Mouse (Mus musculus) 3T3-L1 (cell line): ENCODE measurements around the gene Hs3st3b1.
A peak's percentile ranks its signal among the peaks of the same experiment; 100 is the strongest.

Experiments used
- DNase-seq: peaks from one replicate; pipeline ENCODE4 v3.0.0-alpha.2; 2015; ENCODE audit warnings: low read depth, low spot score

Gene Hs3st3b1

DNA sequence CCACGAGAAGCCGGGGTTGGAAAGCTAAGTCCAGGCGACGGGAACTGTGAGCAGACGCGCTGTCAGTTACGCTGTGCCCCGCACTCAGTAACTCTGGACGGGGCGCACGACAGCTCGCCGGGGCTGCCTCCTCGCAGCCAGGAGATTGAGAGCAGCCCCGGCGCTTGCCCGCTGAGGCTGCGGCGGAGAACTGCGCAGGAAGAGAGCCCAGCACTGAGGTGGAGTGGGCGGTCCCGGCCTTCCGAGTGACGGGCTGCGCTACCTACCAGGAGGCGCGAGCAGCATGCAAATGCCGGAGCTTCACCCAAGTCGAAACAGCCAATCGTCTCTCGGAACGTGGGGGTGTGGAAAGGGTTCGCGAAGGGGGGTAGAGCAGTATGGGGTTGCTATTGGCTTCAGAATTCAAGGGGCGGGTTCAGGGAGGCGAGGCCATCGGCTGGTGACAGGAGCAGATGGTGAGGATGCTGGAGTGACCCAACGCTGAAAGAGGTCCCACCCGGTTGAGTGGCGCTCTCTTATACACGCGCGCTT, at the start of gene Hs3st3b1:
Gene Hs3st3b1 (minus strand): TSS at position 200 of the 531 bp plus-strand sequence.
- DNase-seq, result peak; percentile 40

DNA sequence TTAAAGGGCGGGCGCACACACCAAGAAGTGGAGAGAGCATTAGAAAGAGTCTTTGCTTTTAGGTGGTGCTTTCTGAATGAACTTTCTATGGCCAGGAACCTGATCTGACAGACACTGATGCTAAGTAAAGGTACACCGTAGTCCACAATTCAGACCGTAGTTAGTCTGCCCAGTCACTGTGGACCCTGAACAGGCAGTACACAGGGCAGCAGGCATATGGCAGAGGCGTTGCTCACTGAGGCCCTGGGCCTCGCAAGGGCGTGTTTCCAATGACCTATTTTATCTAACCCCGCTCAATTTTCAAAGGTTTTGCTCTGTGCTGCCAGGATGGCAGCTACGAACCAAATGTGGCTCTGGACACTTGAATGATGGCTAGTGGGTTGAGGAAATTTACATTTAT, 49.4 kb upstream of the Hs3st3b1 start:
- DNase-seq, result no peak

DNA sequence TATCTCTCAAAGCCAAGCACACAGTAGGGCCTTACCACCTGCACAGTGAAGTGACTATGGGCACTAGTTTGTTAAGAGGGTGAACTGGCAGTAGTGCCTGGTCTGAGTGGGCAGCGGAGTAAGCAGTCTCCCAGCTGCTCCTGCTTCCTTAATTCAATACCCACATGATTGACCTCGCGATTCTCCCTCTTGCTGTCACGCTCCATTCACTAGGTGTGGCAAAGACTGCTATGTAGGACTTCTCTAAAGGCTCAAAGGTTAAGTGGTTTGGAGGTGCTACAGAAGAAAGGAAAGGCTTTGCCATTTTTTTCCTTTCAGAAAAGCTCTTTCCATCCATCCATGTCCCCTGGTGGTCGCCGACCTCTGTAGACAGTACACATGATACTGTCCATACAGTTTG, 48.7 kb upstream of the Hs3st3b1 start:
- DNase-seq, result no peak

DNA sequence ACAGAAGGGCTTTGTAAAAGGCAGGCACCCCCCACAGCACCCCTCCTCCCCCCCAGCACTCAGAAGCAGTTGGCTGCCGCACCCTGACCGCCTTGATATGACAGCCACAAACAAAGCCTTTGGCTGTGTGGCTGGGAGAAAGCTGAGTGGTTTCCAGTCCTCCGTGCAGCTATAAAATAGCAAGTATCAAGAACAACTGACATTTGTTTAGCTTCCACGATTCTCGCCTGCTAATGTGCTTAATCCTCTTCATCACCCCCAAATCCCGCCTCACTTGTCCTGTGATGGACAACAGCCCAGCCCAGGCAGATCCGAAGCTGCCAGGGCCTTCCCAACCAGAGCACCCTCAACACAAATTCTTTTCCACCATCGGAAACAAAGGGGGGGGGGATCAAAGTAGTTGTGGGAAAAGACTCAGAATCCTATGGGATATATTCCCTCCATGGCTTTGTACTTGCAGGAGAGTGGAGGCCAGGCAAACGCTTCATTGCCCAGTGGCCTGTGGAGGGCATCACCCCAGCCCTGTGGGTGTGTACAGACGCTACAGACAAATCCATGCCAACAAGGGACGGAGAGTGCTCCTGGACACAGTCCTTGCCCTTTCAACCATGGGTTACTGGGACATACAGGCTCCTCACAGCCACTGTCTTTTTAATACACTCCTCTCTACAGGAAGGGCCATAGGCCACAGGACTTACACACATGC, 47.3 kb upstream of the Hs3st3b1 start:
- DNase-seq, result no peak

DNA sequence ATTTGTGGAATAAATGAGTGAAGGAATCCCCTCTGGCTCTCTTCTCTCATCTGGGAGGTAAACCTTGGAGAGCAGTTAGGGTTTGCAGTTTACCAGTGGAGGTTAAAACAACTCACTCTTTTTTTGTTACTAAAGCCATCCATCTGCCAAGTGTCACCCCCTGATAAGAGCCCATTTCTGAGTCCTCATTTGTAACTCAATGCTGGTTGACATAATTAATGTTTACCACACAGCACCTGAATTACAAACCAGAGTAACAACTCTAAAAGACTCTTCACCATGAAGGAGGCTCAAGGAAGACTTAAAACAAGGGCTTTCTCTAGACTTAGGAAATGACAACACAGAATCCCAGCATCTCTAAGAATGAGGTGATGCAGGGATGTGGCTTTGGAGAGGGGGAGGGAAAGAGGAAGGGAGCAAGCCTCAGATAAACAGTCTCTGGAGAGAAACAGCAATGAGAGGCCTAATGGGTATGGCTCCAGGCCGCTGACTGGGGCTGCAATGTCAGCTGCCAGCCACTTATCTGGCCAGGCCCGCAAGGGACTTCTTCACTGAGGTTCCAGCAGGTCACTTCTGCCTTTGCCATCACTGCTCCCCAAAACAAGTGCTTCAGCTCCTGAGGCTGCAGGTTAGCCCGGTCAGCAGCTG, 46.4 kb upstream of the Hs3st3b1 start:
- no peak for DNase-seq

DNA sequence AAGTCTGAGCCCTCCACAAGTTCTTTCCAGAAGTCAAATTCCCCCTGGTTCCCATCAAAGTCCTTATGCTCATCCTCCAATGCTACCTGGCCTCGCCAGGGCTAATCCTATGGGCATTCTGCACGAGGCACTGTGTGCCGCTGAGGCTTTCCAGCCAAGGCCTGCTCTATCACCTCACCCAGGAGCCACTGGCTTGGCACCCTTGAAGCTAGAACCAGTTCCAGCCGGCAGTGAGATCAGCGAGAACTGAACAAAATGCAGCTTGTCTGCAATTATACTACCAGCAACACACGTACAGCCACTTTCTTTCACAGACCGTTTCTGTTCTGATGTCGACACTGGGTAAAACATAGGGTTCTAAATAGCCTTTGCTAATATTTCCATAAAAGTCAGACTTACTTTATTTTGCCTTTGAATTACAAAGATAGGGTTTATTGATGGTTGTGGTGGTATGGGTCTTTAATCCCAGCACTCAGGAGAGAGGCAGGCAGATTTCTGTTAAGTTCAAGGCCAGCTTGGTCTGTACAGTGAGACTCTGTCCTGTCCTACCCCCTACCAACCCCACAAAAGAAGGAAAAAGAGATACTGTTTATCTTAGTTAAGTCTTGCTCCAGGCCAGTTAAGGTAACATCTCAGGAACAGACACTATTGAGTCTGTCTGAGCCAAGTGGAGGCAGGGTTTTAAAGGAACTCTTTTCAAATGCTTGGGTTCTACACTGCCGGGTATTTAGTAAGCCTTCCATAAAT, 45.7 kb upstream of the Hs3st3b1 start:
- DNase-seq, result no peak

DNA sequence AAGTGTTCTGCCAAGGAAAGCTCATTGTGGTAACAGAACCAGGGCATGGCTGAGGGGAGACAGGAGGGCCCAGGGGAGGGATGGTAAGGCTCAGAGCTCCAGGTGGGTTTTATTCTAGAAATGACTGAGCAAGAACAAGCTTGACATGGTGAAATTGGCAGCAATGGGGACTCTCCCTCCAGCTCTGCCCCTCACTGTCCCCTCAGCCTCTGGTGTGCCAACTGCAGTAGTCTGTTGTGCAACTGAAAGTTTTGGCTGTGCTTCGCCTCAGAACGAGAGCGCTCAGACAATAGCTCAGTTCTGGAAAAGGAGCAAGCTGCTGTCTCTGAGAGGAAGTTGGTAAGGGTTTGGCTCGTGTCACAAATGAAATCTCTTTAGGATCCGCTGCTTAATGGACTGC, 43.3 kb upstream of the Hs3st3b1 start:
- no peak for DNase-seq

DNA sequence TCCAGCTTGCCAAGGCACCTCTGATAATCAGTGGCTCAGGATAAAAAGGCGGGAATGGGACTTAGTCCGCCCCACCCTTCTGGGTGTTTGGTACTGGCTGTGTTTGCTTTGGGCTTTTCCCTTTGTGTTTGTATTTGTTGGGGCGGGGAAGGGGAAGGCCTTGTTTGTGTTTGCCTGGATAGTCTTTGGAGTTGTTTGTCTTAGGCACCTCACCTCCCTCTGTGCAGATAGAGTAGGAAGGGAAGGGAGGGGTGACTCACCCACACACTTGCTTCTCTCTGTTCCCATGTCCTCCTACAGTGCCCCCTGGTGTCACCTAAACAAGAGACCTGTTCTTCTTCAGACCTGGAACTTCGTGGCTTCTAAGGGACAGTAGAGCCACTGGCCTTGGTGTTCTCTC, 35.1 kb upstream of the Hs3st3b1 start:
- DNase-seq, result peak; percentile 27

DNA sequence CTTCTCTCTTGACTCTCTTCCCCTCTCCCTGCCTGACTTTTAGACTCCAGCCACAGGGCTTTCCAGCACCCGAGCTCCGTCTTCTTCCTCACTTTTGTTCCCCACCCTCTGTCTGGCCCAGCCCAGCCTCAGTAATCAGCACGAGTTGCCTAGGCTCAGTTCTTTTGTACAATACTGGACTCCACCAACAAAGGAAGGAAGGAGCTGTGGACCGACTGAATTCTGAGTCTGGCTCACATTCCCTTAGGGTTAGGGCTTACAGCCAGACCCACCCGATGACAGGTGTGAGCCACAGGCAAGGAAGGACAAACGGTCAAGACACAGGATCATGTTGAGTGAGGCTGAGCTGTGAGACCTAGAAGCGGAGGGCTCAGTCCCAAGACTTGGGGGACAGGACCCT, 34.7 kb upstream of the Hs3st3b1 start:
- no peak for DNase-seq

DNA sequence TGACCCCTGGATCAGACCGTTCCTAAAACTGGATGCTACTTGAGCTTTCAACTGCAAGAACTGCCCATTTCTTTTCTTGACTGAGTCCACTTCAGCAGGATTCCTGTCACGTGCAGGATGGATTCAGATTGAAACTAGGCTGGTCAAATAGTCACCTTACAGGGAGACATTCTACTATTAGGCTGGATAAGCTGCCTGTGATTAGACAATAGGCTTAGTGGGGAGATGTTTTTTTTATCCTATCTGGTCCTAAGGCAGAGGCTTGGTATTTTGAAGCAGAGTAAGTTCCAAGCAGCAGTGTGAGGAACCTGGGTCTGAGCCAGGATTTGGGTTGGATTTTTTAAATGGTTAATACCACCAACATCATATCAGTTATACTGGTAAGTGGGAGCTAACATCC, 31.8 kb upstream of the Hs3st3b1 start:
- no peak for DNase-seq

DNA sequence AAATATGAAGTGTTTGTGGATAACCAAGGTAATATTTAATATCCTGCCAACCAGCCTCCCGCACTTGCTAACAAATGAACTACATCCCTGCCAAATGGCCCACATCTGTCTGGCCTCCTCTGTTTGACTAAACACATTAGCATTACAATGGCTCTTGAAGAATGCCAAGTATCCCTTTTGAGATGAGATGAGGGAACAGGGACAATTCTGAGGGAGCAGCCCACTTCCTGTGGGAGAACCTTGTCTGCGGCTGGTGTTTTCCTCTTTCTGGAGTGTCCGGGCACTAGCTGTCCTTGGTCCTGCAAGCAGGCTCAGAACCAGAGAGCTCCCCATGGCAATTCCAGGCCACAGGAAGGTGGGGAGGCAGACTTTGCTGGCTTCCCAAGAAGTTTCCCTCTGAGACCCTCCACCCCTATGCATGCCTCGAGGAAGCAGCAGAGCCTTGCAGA, 30.7 kb upstream of the Hs3st3b1 start:
- no peak for DNase-seq

DNA sequence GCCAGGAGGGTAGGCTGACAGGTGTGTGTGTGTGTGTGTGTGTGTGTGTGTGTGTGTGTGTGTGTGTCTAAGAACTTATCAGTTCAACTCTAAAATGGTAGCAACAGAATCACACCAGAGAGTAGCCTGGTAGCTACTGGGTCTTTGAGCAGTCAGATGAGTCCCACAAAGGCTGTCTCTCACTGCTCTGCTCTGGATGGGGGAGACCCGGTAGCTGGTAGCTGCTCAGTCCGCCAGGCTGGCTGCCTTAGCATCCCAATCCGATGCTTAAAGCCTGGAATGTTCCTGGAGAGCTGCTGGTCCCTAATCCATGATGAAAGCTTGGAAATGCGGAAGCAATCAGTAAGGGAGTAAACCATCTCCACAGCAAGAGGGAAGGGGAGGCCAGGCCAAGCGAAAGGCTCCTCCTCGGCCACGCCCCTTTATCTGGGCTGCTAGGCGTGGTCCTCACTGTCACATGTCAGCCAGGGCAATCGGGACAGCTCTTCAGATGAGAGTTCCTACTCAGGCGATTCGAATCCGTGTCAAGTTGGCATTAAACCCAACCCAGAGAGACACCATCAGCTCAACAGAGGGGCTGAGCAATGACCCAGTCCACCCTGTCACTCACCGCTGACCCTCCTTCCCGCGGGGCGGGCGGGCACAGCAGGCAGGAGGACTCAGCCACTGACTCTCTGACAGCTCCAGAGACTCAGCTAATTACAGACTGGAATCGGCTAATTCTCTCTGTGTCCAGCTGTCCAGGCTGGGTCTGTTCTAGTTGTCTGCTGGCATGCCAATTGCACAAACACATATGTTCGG, 29.9 kb upstream of the Hs3st3b1 start:
- no peak for DNase-seq

DNA sequence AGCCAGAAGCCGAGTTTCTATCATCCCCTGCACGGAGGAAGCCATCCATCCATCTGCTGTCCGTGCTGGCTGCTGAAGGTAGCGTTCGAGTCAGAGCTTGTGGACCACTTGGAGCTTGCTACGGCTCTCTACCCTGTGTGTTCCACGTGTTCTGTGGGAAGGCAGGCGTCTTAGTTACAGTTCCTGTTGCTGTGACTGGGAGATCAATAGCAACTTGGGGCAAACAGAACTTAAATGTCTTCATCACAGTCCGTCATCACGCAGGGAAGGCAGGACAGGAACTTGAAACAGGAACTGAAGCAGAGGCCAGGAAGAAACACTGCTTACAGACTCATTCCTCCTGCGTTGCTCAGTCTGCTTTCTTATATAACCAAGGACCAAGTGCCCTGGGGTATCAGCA, 26.3 kb upstream of the Hs3st3b1 start:
- DNase-seq, result no peak

DNA sequence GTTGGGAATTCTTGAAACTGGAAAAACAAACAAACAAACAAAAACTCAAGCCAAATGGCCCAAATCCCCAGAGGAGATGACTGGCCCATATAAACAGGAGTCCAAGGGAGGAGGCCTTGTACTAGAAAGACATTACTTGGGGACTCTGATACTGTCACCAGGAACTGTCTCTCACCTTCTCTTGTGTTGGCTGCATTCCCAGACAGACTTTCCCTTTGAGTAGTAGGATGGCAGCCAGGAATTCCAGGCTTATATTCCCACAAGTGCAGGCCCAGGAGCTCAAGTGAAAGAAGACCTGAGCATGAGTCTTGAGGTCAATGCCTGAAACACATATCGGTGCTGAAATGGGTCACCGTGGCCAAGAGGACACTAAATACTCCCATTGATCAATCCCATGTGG, 24.9 kb upstream of the Hs3st3b1 start:
- peak; percentile 11 for DNase-seq

DNA sequence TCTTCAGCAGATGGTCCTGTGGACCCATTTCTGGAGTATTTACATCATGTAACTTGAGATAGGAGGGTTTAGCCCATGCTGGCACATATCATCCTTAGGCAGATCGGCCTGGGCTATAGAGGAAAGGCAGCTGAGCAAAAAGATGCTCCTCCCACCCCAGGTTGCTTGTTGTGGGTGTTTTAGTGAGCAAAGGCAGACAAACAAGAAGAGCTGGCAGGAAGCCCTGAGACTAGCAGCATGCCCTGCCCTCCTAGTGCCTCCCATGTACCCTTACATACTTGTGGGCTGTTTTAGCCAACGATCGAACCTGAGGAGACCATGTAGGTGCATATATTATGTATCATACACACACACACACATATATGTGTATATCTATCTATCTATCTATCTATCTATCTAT, 21.9 kb upstream of the Hs3st3b1 start:
- DNase-seq, result no peak

DNA sequence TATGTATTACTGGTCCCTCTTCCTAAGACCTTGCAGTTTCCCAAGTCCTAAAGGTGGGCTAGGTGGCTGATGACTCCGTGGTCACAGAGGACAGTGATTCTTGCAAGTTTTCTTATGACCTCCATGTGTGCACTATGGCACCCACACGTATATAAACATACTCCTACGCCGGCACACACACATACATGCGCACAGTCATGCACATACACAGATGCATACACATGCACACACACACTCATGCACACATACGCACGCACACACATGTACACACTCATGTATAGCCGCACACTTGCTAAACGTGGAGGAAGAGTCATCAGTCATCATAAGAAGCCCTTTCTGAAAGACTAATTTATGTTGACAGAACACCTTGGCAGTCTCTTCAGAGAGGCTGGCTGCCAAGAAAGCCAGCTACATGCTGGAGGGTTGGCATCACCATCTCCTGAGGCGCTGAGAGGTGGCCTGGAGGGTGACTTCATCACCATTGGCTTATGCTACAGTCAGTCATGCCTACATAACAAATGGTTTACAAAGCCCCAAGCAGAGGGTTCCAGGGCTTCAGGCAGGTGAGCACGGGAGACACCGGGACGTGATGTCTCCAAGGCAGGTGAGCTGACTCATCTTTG, 21.3 kb upstream of the Hs3st3b1 start:
- no peak for DNase-seq

DNA sequence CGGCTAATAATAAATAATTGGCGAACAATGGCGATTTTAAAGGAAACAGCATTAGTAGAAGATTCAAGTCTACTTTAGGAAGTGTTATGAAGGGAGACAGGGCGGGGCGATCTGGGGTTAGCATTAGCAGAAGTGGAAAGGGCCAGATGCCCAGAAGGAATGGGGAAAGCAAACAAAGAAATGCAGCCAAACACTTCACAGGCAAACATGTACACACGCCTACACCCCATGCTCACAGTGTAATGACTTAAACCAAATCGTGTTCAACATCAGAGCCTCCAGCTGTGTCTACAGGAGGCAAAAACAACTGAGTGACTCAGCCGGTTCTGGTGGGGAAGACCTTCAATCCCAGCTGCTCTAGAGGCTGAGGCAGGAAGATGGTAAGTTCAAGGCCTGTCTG, 20.1 kb upstream of the Hs3st3b1 start:
- DNase-seq, result no peak

DNA sequence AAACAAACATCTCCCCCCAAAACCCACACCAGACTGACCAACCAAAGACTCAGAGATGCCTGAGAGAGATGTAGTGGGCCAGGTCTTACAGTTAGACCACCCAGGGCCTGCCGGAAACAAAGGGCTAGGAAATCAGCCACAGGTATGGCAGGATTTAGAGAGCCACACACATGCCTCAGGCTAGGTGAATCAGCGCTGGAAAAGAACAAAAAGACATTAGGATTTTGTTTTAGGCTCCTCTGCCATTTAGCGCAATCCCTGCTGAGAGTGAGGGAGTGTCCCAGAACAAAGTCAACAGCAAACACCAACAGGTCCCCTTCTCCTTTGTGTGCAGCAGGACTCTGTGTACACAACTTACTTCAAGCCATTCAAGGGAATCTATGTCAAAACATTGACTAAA, 14.6 kb upstream of the Hs3st3b1 start:
- no peak for DNase-seq

DNA sequence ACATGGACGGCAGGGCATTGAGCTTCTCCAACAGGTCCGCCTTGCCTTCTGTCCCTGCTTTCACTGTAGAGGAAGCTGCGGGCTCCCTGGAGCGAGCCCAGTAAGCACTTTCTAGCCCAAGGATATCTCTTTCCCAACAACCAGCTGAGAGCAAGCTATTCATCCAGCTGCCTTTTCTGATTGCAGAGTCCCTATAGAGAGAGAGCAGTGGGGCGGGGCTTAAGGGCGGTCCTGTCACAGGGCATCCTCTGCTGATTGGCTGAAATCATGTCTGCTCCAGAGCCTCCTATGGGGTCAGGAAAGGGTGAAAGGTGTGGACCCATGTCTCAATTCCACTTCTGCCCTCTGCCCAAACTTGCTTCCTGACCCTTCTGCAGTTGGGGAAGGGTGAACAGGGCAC, 4.8 kb upstream of the Hs3st3b1 start:
- DNase-seq, result no peak

DNA sequence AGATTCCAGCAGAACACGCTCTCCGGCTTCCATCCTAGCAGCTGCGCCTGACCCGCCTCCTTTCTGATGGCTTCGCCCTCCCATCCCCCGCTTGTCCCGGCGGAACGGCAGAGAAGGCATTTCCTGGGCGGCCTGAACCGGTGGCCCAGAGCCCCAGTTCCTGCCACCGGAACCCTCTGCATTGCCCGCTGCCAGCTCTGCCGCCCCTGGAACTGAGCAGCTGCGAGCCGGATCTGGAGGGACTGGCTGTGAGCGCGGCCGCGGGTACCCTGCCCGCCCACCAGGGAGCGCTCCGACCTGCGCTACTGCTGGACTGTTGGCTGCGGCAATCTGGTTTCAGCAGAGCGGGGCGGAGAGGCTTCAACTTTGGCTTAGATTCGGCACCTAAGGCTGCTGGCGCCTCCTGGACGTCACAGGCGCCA, 3.1 kb upstream of the Hs3st3b1 start:
- no peak for DNase-seq

DNA sequence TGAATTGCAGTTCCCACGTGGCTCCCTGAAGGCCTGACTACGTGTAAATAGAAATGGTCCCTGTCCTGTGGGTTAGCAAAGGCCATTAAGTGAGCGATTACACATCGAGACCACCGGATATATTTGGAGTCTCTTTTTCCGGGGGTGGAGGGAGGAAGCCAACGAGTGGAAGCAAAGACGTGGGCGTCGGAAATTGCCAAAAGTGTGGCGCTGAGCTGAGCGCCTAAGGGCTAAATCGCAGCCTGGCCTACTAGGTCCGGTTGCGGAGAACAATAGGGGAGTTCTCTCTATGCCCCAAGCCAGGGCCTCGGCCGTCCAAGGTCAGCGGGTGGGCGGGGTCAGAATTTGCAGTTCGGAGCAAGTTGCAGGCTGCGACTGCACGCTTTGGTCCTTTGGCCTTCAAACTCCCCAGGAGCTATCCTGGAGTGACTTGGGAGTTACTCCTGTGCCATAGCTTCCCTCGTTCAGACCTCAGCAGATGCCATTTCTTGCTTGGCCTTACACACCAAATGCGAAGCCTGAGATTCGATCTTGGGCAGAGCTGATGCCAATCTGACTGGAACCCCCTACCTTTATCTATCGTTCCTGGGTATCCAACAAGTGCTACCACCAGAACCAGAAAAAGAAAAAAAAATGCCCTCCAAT, 2.3 kb upstream of the Hs3st3b1 start:
- DNase-seq, result no peak
